Mouse (Mus musculus): ENCODE results near the gene Prss12. TPM values are rescaled to one million over a fixed set of nuclear protein-coding genes. Genes with fewer than 3 reads are reported as not detected.

Gene Prss12
- 87.0 TPM for polyA plus RNA-seq (2017; shearing (Covaris generic))

DNA sequence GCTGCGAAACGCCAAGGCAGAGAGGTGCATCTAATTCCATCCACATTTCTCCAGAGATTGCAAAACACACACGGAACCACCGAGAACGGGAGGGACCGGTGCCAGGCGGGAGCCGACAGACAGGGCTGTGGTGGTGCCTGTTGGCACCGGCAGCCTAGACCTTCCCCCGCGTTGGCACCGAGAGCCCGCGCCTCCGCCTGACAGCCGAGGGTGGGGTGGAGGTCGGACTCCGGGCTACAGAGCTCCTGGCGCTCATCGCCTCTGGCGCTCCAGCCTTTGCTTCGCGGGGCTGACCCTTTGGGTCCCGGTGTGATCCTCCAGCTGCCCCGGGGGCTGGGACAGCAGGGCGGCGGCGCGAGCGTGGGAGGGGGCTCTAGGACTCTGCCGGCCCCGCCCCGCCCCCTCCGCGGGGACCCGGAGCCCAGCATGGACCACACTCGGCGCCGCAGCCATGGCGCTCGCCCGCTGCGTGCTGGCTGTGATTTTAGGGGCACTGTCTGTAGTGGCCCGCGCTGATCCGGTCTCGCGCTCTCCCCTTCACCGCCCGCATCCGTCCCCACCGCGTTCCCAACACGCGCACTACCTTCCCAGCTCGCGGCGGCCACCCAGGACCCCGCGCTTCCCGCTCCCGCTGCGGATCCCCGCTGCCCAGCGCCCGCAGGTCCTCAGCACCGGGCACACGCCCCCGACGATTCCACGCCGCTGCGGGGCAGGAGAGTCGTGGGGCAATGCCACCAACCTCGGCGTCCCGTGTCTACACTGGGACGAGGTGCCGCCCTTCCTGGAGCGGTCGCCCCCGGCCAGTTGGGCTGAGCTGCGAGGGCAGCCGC is at the start of gene Prss12:
Gene Prss12, plus strand, starts transcription at position 206 of the 830 bp plus-strand sequence.

Other genes starting within 250 kb of the Prss12 start
- 0.04 TPM for gene Synpo2, start 210.8 kb upstream of the Prss12 start, polyA plus RNA-seq (2017; shearing (Covaris generic))
- gene Sec24d, start 179.5 kb upstream of the Prss12 start, polyA plus RNA-seq (2017; shearing (Covaris generic)): 40.9 TPM
- 41.4 TPM for gene Mettl14, start 60.8 kb upstream of the Prss12 start, polyA plus RNA-seq (2017; shearing (Covaris generic))
- gene Ndst3, start 243.9 kb downstream of the Prss12 start, polyA plus RNA-seq (2017; shearing (Covaris generic)): 0.17 TPM